ENCODE assay signal across 8 mouse cellular contexts in the genomic region with DNA sequence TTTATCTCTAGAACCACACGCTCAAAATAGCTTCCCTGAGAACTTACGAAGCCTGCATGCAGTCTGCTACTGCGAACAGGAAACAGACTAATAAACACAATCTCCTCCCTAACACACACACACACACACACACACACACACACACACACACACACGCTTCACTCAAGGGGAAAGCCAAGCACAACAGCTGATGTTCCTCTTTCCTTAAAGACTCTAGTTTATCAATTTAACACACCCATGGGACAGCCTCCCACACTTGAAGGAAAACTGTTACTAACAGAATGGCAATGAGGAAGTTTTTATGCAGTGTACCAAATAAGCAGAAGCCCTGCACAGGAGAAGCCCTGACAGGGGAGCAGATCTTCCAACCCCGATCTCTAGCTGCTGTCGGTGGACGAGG.
DNase-seq lines count a peak whose midpoint lies in the region; ATAC-seq lines count a peak whose summit lies in the region.

No protein-coding gene starts in this region.

- no peaks in the 10 kb centered on the region for H3K36me3 ChIP-seq in forebrain, embryonic 14.5 days (ENCODE audit: control insufficient read depth, insufficient read depth, low read length)
- H3K36me3 ChIP-seq in forebrain, embryonic 10.5 days (replicated peaks): no peaks in the 10 kb centered on the region

- H3K4me2 ChIP-seq in forebrain, embryonic 14.5 days (ENCODE audit: low read length): no peak overlapping the region

- DNase-seq in forebrain, embryonic 14.5 days (ENCODE audit: low spot score): peak; percentile 37
- no peak for DNase-seq in forebrain, embryonic 10.5 days (ENCODE audit: extremely low spot score, low spot score)
- DNase-seq in B cell, adult 2 months: peak; percentile 20 to 47
- peak; percentile 76 for DNase-seq in heart, postnatal 4 days
- DNase-seq in lung, postnatal 14 days: peak; percentile 66
- DNase-seq in cerebellum, adult 9-11 months: no peak
- DNase-seq in natural killer cell, adult 2 months (ENCODE audit: low spot score in 2 of 2): no peak
- no peak for DNase-seq in embryo, embryonic 9.5 days (ENCODE audit: extremely low spot score)

- 81% methylated on average over 7 of the region's 7 CpGs for whole genome bisulfite sequencing in forebrain, embryonic 14.5 days
- WGBS in forebrain, embryonic 10.5 days: 86% methylated on average over 7 of the region's 7 CpGs

- no peak for ATAC-seq in forebrain, embryonic 14.5 days

- H3K4me3 ChIP-seq in forebrain, embryonic 14.5 days (ENCODE audit: low read depth, low read length): no peak overlapping the region
- no peak overlapping the region for H3K4me3 ChIP-seq in forebrain, embryonic 10.5 days

- H3K4me1 ChIP-seq in forebrain, embryonic 14.5 days (ENCODE audit: control insufficient read depth, insufficient read depth, low read length): no peaks in the 10 kb centered on the region
- H3K4me1 ChIP-seq in forebrain, embryonic 10.5 days: peaks cover 10% of the 10 kb centered on the region

- no peak overlapping the region for H3K9ac ChIP-seq in forebrain, embryonic 14.5 days (ENCODE audit: low read length)

- no peaks in the 10 kb centered on the region for H3K9me3 ChIP-seq in forebrain, embryonic 14.5 days (replicated peaks; ENCODE audit: control insufficient read depth, low read length)
- no peaks in the 10 kb centered on the region for H3K9me3 ChIP-seq in forebrain, embryonic 10.5 days

- H3K27ac ChIP-seq in forebrain, embryonic 14.5 days (ENCODE audit: low read depth, low read length): no peak overlapping the region
- H3K27ac ChIP-seq in forebrain, embryonic 10.5 days: no peak overlapping the region

- peaks cover 3% of the 10 kb centered on the region; the same call in 1 of the 2 replicates for H3K27me3 ChIP-seq in forebrain, embryonic 14.5 days (replicated peaks; ENCODE audit: control insufficient read depth, insufficient read depth, low read length)
- H3K27me3 ChIP-seq in forebrain, embryonic 10.5 days (ENCODE audit: poor library complexity, severe bottlenecking): peaks cover 12% of the 10 kb centered on the region

Comparison
In these comparisons a context has a peak if more than half of its experiments do, and no peak if none do; other contexts are left out.
1. DNase-seq: peak in forebrain, embryonic 14.5 days (single experiment), B cell, adult 2 months (2 of 2), heart, postnatal 4 days (single experiment) and lung, postnatal 14 days (single experiment); none in forebrain, embryonic 10.5 days (single experiment), cerebellum, adult 9-11 months (single experiment), natural killer cell, adult 2 months (0 of 2) and embryo, embryonic 9.5 days (single experiment).